Mouse (Mus musculus): ENCODE results near the gene Tmem95. TPM values are rescaled to one million over a fixed set of nuclear protein-coding genes. Genes with fewer than 3 reads are reported as not detected.
"Not testable (repeated sequence)": the region's sequence is repeated elsewhere in the genome, so short reads cannot be mapped to it uniquely, and the experiment has no call there.

The Tmem95 gene
- total RNA-seq, 4 experiments from 2014 or later = not detected

GRCm38 (mm10) chr11:69880853-69881603 is 3.2 kb upstream of the Tmem95 start, which contains the start of gene Kctd11:
TSS of gene Kctd11 (minus strand) at chr11:69881406.
- peak; percentile 95 for DNase-seq (ENCODE audit: low spot score)

GRCm38 (mm10) chr11:69880506-69880852 is 2.7 kb upstream of the Tmem95 start:
- DNase-seq (ENCODE audit: low spot score) = no peak

GRCm38 (mm10) chr11:69879711-69880110 is 1.9 kb upstream of the Tmem95 start:
- no peak for DNase-seq (ENCODE audit: low spot score)

- no peak for DNase-seq (ENCODE audit: low spot score)
These were observed 1.1 kb upstream of the Tmem95 start for GRCm38 (mm10) chr11:69878952-69879351.

- DNase-seq (ENCODE audit: low spot score) = no peak
These were observed 581 bp upstream of the Tmem95 start for GRCm38 (mm10) chr11:69878399-69878798.

GRCm38 (mm10) chr11:69876867-69877266 is 951 bp downstream of the Tmem95 start:
- peak; percentile 89 for DNase-seq (ENCODE audit: low spot score)

- DNase-seq (ENCODE audit: low spot score) = peak; percentile 89
These were observed 1.6 kb downstream of the Tmem95 start for GRCm38 (mm10) chr11:69876186-69876585.

- DNase-seq (ENCODE audit: low spot score) = no peak
These were observed 5.4 kb downstream of the Tmem95 start for GRCm38 (mm10) chr11:69872451-69872850.

- no peak for DNase-seq (ENCODE audit: low spot score)
These were observed 6.0 kb downstream of the Tmem95 start for GRCm38 (mm10) chr11:69871822-69872221.

- DNase-seq (ENCODE audit: low spot score) = no peak
These were observed 7.3 kb downstream of the Tmem95 start for GRCm38 (mm10) chr11:69870289-69871069.

- DNase-seq (ENCODE audit: low spot score) = no peak
These were observed 10.5 kb downstream of the Tmem95 start for GRCm38 (mm10) chr11:69867335-69867734.

- DNase-seq (ENCODE audit: low spot score) = no peak
These were observed 12.3 kb downstream of the Tmem95 start for GRCm38 (mm10) chr11:69865561-69865960.

GRCm38 (mm10) chr11:69864138-69864860 is 13.5 kb downstream of the Tmem95 start:
- no peak for DNase-seq (ENCODE audit: low spot score)

- DNase-seq (ENCODE audit: low spot score) = not testable (repeated sequence)
These were observed 14.1 kb downstream of the Tmem95 start for GRCm38 (mm10) chr11:69863729-69864128.

- DNase-seq (ENCODE audit: low spot score) = no peak
These were observed 19.5 kb downstream of the Tmem95 start, which contains the start of gene Tnk1 for GRCm38 (mm10) chr11:69858113-69858998. TSS of gene Tnk1 (minus strand) at chr11:69858730.

GRCm38 (mm10) chr11:69855347-69855746 is 22.5 kb downstream of the Tmem95 start:
- DNase-seq (ENCODE audit: low spot score) = no peak

GRCm38 (mm10) chr11:69854680-69855079 is 23.1 kb downstream of the Tmem95 start:
- DNase-seq (ENCODE audit: low spot score) = no peak

GRCm38 (mm10) chr11:69853994-69854393 is 23.8 kb downstream of the Tmem95 start:
- no peak for DNase-seq (ENCODE audit: low spot score)

- no peak for DNase-seq (ENCODE audit: low spot score)
These were observed 27.1 kb downstream of the Tmem95 start for GRCm38 (mm10) chr11:69850754-69851153.

GRCm38 (mm10) chr11:69849884-69850283 is 27.9 kb downstream of the Tmem95 start:
- no peak for DNase-seq (ENCODE audit: low spot score)

GRCm38 (mm10) chr11:69849128-69849527 is 28.7 kb downstream of the Tmem95 start:
- DNase-seq (ENCODE audit: low spot score) = peak; percentile 50

Data from heart, adult 8-10 months (tissue).